Mouse (Mus musculus) embryonic fibroblast, embryonic 13.5 days (primary cell): ENCODE data around the gene Vash2. TPM values are rescaled to one million over a fixed set of nuclear protein-coding genes. Genes with fewer than 3 reads are reported as not detected.
A peak's percentile ranks its signal among the peaks of the same experiment; 100 is the strongest.

Source experiments
- H3K27ac ChIP-seq: 2 replicates; pipeline ENCODE4 v1.5.1; 2012; ENCODE audit warnings: low read length, control low read depth, inconsistent platforms; ENCODE audit not compliant: insufficient read depth
- H3K4me1 ChIP-seq: 2 replicates; pipeline ENCODE4 v1.6.1; 2011; ENCODE audit warnings: low read length; ENCODE audit not compliant: control insufficient read depth, insufficient read depth
- H3K4me3 ChIP-seq: 2 replicates; pipeline ENCODE4 v1.5.1; 2011; ENCODE audit warnings: mild to moderate bottlenecking, control low read depth, low read length; ENCODE audit not compliant: insufficient read depth
- CTCF ChIP-seq: IDR thresholded peaks from 2 replicates; pipeline ENCODE4 v1.5.1; 2011; ENCODE audit warnings: mild to moderate bottlenecking, control low read depth, low read length, moderate library complexity, borderline replicate concordance; ENCODE audit not compliant: insufficient read depth
- POLR2A ChIP-seq: IDR thresholded peaks from 2 replicates; pipeline ENCODE4 v1.6.1; 2011; ENCODE audit warnings: low read depth, mild to moderate bottlenecking, control low read depth, low read length, moderate library complexity
- polyA plus RNA-seq: library from polyadenylated mRNA; stranded (reverse); fragments of >200 nt; gene quantifications from 2 replicates; pipeline ENCODE4 v1.2.4, GENCODE M21; 2011; ENCODE audit warnings: low read depth; ENCODE audit not compliant: missing spikeins, insufficient read length

Vash2 gene
- polyA plus RNA-seq, 1 experiment = 18.1 TPM

- no peak overlapping the region for H3K4me3 ChIP-seq
- TF ChIP-seq POLR2A = no peak
- peak; percentile 15; the same call in 1 of the 2 replicates for TF ChIP-seq CTCF
- H3K4me1 ChIP-seq = no peaks in the 10 kb centered on the region
- no peak overlapping the region for H3K27ac ChIP-seq
These were observed 29.6 kb upstream of the Vash2 start for GRCm38 (mm10) chr1:191008707-191009106.

DNA sequence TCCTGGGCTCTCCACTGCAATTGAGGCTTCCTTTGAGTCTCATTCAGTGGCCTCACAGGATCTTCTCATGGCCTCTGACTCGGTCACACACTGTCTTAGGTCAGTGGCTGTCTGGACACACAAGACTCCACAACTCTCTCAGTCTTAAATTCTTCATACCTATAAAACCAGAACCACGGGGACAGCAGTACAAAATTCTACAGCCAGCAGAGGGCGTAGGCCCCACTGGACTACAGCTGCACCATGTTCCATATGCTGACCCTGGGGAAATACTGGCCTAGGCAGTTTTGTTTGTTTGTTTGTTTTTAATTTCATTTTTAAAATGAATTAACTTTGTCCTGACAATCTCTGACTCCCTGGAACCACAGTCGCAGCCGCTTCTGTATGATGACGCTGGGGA, 23.1 kb upstream of the Vash2 start:
- Histone ChIP-seq H3K27ac (no peak overlapping the region), H3K4me3 (no peak overlapping the region), H3K4me1 (peaks cover 8% of the 10 kb centered on the region)
- TF ChIP-seq CTCF (peak; percentile 24; the same call in 1 of the 2 replicates), POLR2A (no peak)

DNA sequence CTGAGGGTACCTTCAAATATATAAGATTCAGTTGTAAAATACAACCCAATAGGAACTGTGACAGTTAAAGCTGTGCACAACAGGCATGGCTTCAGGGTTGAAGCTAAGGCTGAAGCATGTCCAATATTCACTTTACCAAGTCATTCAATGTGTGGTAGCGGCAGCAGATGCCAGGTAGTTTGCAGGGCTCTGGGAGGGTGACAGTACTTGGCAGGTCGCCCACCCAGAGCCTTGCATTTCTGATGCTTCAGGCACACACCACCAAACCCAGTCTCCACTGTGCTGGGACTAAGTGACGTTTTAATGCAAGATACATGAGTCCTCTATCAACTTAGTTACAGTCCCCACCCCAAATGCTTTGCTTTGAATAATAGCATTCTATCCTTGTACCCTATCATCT, 21.6 kb upstream of the Vash2 start:
- Histone ChIP-seq H3K4me1 (peaks cover 8% of the 10 kb centered on the region), H3K27ac (no peak overlapping the region), H3K4me3 (no peak overlapping the region)
- TF ChIP-seq CTCF (no peak), POLR2A (no peak)

DNA sequence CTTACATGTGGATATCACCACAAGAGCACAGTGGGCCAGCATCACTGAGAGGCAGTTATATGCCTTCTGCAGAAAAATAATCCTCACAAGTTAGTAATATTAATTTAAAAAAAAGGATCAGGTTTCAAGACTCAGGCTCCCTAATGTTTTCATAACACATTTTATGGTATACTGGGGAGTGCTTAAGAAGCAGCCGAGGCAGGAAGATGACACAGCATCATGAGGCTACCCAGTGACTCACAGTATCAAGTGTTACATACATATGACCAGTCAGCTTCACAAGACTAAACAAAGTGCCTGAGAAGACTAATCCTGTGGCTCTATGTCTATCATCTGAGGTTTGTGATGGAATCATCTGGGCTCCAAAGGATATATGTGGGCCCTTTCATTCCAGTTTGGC, 18.9 kb upstream of the Vash2 start:
- H3K27ac ChIP-seq = peak overlapping the region; percentile 49; the same call in 1 of the 2 replicates
- H3K4me3 ChIP-seq = no peak overlapping the region
- peaks cover 8% of the 10 kb centered on the region for H3K4me1 ChIP-seq
- TF ChIP-seq POLR2A (no peak), CTCF (no peak)

- H3K27ac ChIP-seq = no peak overlapping the region
- H3K4me1 ChIP-seq = peaks cover 8% of the 10 kb centered on the region
- no peak overlapping the region for H3K4me3 ChIP-seq
- TF ChIP-seq POLR2A (no peak), CTCF (no peak)
These were observed 17.3 kb upstream of the Vash2 start for GRCm38 (mm10) chr1:190996346-190996877.

DNA sequence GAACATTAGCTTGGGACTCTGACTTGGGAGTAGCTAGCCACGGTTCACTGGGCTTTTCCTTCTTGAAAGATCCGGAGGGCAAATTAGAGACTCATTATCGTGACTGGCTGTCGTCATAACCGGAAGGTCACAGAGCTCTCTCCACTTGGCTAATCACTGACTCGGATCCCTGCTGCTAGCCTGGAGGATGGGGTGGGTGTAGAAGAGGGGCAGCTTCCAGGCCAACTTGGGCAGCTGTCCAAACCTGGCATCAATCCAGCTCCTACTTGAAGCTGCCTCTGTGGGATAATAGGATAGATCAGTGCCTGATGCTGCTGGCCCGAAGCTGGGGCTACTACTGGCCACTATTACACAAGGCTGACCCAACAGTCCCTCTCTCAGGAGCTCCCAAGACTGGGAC, 16.5 kb upstream of the Vash2 start:
- Histone ChIP-seq H3K4me3 (no peak overlapping the region), H3K4me1 (peaks cover 8% of the 10 kb centered on the region), H3K27ac (no peak overlapping the region)
- no peak for TF ChIP-seq CTCF
- no peak for TF ChIP-seq POLR2A

- H3K4me1 ChIP-seq = no peaks in the 10 kb centered on the region
- TF ChIP-seq CTCF = no peak
- no peak for TF ChIP-seq POLR2A
- H3K27ac ChIP-seq = no peak overlapping the region
- H3K4me3 ChIP-seq = no peak overlapping the region
These were observed 10.5 kb upstream of the Vash2 start for GRCm38 (mm10) chr1:190989437-190990082.

- no peak overlapping the region for H3K27ac ChIP-seq
- H3K4me3 ChIP-seq = no peak overlapping the region
- TF ChIP-seq CTCF (no peak), POLR2A (no peak)
- H3K4me1 ChIP-seq = peaks cover 7% of the 10 kb centered on the region
These were observed 2.3 kb upstream of the Vash2 start for GRCm38 (mm10) chr1:190981412-190981811.

- Histone ChIP-seq H3K4me3 (no peak overlapping the region), H3K4me1 (peaks cover 7% of the 10 kb centered on the region), H3K27ac (no peak overlapping the region)
- no peak for TF ChIP-seq CTCF
- TF ChIP-seq POLR2A = no peak
These were observed 1.4 kb upstream of the Vash2 start for GRCm38 (mm10) chr1:190980470-190980869.

- no peak for TF ChIP-seq CTCF
- no peak; the same call in 1 of the 2 replicates for TF ChIP-seq POLR2A
- H3K4me1 ChIP-seq = peaks cover 7% of the 10 kb centered on the region
- peak overlapping the region; percentile 29; the same call in 1 of the 2 replicates for H3K27ac ChIP-seq
- peak overlapping the region; percentile 59 for H3K4me3 ChIP-seq
These were observed 504 bp downstream of the Vash2 start for GRCm38 (mm10) chr1:190978511-190979073.
